Mouse (Mus musculus): ENCODE results near the gene Astn2.
A peak's percentile ranks its signal among the peaks of the same experiment; 100 is the strongest.

Astn2 gene

DNA sequence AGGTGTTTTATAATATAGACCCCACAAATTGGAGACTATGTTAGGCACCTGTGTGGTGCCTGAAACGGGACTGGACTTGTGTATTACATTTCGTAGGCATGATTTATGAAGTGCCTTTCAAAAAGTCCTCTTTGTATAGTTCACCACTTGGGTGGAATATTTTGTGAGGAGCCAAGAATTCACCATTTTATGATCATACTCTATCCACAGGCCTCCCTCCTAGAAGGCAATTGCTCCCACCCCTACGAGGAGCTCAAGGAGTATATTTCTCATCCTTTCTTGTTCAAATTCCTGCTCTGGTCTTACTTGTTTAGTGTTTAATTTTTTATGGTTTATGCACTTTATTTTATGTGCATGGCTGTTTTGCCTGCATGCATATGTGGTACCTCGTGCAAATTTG is 1021.3 kb downstream of the Astn2 start:
- DNase-seq: no peak

DNA sequence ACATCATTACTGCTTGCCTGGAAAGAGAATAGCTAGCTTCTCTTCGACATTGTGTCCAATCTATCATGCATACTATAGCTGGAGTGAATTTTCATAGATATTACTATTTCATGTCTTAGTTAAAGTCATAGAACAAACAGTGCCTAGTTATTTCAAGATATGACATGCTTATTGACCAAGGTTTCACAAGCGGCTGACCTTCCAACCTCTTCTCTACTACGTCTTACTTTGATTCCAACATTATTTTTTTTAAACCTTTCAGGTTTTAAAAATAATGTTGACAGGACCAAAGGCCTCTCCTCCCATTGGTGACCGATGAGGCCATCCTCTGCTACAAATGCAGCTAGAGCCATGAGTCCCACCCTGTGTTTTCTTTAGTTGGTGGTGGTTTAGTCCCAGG is 1025.0 kb downstream of the Astn2 start:
- DNase-seq: no peak

DNA sequence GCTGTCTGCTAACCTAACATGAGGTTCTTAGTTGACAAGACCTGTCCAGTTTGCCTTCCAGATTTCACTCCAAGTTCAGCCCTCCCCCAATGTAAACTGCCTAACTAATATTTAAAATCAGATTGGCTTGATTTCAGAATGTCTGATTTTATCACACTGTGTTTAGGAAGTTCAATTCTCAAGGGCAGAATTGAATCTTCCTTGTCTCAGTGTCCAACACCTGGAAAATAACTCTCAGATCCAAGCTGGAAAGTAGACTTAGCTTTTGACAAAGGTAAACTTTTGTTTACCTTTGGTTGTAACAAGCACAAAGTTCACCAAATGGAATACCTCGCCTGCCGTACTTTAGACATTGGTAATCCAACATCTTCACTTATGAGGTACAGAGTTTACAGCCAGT is 1027.8 kb downstream of the Astn2 start:
- peak; percentile 21 for DNase-seq

GRCm38 (mm10) chr4:65373841-65374240 is 1030.6 kb downstream of the Astn2 start:
- DNase-seq: peak; percentile 6

DNA sequence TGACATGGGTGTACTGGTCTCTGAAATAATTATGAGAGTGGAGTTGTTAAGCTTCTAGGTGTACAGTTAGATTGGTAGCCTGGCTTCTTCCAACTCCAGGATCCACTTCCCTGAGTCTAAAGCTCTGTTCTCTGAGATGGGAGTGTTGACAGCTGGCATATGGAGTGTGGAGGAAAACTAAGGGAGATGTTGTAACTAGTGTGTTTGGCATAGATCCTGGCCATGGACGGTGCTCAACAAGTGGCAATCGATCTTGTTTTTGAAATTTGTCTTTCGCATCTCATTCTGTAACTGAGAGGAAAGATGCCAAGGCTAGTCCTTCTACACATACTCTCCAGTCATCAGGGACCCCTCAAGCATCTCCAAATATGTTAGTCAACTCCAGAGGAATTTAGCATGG is 1031.7 kb downstream of the Astn2 start:
- no peak for DNase-seq

GRCm38 (mm10) chr4:65367135-65367534 is 1037.3 kb downstream of the Astn2 start:
- DNase-seq: no peak

DNA sequence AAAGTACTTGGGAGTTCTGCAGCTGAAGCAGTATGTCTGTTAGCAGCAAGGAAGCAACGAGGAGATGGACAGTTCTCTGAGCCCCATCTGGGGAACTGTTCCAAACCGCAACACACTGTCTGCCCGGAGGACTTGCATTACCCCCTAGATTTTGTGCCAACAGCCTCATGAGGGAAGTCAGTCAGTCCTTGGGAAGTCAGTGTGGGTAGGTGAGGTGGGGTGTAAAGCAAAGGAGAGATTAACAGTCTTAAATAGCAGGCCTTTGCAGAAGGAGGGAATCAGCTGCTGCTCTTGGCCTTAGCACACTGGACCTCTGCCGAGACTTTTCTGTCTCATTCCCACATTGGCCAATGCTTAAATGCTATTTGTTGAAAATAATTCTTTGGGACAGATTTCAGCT is 1049.8 kb downstream of the Astn2 start:
- no peak for DNase-seq

- no peak for DNase-seq
Measured at GRCm38 (mm10) chr4:65350521-65350920, 1053.9 kb downstream of the Astn2 start.

- DNase-seq: no peak
Measured at GRCm38 (mm10) chr4:65341766-65342165, 1062.6 kb downstream of the Astn2 start.

- DNase-seq: peak; percentile 52
Measured at GRCm38 (mm10) chr4:65333718-65334117, 1070.7 kb downstream of the Astn2 start.
